Mouse (Mus musculus): ENCODE measurements at regions not wholly inside any gene's neighbourhood (a gene's known extent, or its start where the extent isn't known, plus 50 kb on each side); places are given as distances from the start of the nearest gene placed in this dataset.
A peak's percentile ranks its signal among the peaks of the same experiment; 100 is the strongest.

DNA sequence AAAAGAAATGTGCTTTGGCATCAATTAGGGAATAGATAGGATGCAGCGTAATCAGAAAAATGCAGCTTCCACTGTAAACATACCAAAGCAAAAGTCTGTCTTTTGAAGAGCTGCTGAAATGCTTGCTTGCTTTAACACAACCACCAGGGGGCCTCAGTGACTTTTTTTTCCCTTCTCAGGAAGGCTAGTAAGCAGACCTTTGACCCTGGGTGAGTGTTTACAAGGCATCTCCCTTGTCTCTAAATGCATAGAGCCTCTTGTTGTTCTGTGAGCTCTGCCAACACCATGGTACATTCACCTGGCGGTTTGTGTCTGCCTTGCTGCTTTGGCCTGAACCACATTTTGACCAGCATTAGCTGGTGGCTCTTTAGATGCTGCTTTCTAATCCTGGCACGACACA is 191.9 kb upstream of the C9orf72 start:
- DNase-seq (ENCODE audit: low read depth, low spot score): peak; percentile 70

DNA sequence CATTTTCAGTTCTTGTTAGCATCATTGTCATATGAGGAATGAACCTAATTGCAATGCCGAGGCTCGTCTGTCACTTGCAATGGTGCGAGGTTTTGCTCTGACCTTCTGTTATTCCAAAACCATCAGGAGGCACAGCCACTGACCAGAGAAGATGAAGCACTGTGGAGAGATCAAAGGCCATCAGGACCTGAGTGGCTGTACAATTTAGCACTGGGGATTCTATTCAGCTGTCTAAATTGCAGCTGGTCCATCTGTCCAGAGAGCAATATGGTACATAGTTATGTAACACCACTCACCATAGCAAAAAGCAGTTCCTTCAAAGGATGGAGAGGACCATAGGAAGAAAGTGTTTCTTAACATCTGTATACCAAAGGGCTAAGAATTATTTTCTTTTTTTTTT is 187.5 kb upstream of the C9orf72 start:
- no peak for DNase-seq (ENCODE audit: low read depth, low spot score)

DNA sequence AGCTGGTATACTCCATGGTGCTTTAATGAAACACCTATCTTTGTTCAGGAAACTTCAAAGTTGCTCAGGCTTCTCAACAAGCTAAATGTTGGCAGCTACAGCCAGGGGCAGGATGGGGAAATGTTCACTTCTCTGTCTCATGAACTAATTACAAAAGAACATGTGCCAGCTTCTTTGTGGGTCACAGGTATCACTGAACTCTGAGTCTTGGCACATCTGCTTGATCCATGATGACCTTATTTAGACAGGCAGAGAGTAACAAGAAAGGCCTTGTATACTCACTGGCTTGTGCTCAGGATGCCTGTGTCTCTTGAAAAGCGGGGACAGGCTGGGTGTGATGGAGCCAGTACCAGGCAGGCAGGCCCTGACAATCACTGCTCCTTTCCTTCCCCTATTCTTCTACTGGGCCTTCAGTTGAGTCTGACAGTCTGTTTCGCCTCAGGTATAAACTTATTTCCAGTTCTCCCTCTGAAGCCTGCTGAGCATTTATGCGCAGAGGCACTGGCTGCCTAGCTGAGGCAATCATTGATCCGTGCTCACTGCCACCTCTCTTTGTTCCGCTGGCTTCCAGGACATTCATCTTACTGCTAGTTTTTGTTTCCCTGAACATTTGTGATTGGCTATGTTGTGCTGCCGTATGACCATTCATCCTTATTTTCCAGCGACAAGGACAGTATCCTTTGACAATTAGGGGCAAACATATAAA is 179.5 kb upstream of the C9orf72 start:
- DNase-seq (ENCODE audit: low read depth, low spot score): no peak

GRCm38 (mm10) chr4:35404068-35404467 is 178.1 kb upstream of the C9orf72 start:
- no peak for DNase-seq (ENCODE audit: low read depth, low spot score)

- DNase-seq (ENCODE audit: low read depth, low spot score): no peak
These were observed 177.6 kb upstream of the C9orf72 start for GRCm38 (mm10) chr4:35403594-35403993.

GRCm38 (mm10) chr4:35402376-35403133 is 176.6 kb upstream of the C9orf72 start:
- no peak for DNase-seq (ENCODE audit: low read depth, low spot score)

- DNase-seq (ENCODE audit: low read depth, low spot score): no peak
These were observed 175.8 kb upstream of the C9orf72 start for GRCm38 (mm10) chr4:35401783-35402182.

GRCm38 (mm10) chr4:35400511-35400910 is 174.5 kb upstream of the C9orf72 start:
- no peak for DNase-seq (ENCODE audit: low read depth, low spot score)

DNA sequence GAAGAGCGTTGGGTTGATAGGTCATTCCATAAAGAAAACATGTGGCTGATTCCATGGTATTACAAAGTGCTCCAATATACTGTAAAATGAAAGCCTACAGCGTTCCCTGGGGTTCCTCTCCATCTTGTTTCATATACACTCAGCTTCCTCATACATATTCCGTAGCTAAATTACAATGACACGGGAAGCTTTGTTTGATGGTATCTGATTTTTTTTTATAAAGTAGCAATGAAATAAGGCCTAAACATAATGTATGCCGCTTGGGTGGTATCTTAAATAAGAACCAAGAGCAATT is 169.6 kb upstream of the C9orf72 start:
- no peak for DNase-seq (ENCODE audit: low read depth, low spot score)

- DNase-seq (ENCODE audit: low read depth, low spot score): no peak
These were observed 169.0 kb upstream of the C9orf72 start for GRCm38 (mm10) chr4:35394821-35395582.

DNA sequence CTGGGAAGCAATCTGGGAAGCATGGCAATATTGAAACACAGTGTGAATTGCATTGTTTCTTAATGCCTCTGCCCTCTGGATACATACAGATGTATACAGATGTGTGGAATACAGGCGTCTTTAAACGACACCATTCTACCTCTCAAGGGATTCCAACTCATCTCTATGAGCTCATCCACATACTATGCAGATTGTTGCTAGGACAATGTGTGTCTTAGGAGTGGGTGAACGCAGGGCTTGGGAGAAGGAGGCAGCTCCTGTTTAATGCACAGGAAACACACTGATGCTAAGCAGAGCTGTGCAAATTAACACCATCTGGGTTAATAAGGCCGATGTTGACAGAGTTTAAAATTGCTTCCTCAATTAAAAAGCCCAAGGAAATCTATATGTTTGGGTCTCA is 149.8 kb upstream of the C9orf72 start:
- no peak for DNase-seq (ENCODE audit: low read depth, low spot score)

- no peak for DNase-seq (ENCODE audit: low read depth, low spot score)
These were observed 147.4 kb upstream of the C9orf72 start for GRCm38 (mm10) chr4:35373213-35373860.

- DNase-seq (ENCODE audit: low read depth, low spot score): peak; percentile 71
These were observed 146.7 kb upstream of the C9orf72 start for GRCm38 (mm10) chr4:35372528-35373212.

DNA sequence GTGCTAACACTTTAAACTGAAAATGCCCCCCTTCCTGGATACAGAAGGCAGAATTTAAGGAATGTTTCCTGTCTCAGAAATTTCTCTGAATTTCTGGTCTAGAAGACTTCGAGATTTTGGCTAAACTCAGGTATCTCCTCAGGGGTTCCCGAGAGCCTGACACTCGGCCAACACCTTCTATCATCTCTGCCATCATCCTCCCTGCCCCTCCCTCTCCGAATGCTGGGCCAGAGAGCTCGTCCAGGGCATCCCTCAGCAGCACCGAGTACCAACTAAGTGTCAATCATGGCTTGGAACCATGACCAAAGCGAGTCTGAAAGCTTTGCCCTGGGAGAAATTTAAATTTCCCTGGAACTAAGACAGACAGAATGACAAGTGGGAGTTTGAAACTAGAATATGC is 138.2 kb upstream of the C9orf72 start:
- DNase-seq (ENCODE audit: low read depth, low spot score): no peak

DNA sequence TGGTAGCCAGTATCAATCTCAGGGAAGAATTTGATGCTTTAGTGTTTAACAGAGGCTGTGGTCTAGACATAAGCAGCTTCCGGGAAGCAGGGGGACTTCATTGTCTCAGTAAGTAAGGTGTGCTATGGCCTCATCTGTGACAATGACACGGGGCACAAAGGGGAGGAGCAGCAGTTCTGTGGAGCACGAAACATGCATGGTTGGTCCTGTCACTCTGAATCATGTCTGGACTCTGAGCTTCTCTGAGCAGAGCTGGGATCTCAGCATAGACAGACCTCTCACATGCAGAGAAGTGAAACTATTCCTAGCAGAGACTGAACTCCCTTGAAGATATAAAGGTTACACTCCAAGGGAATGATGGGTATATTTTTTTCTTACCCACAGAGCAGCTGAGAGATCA is 136.2 kb upstream of the C9orf72 start:
- no peak for DNase-seq (ENCODE audit: low read depth, low spot score)

- no peak for DNase-seq (ENCODE audit: low read depth, low spot score)
These were observed 133.4 kb upstream of the C9orf72 start for GRCm38 (mm10) chr4:35359376-35359775.

- DNase-seq (ENCODE audit: low read depth, low spot score): no peak
These were observed 131.1 kb upstream of the C9orf72 start for GRCm38 (mm10) chr4:35356904-35357563.

- no peak for DNase-seq (ENCODE audit: low read depth, low spot score)
These were observed 130.1 kb upstream of the C9orf72 start for GRCm38 (mm10) chr4:35356051-35356450.

- DNase-seq (ENCODE audit: low read depth, low spot score): no peak
These were observed 128.1 kb upstream of the C9orf72 start for GRCm38 (mm10) chr4:35354046-35354445.

DNA sequence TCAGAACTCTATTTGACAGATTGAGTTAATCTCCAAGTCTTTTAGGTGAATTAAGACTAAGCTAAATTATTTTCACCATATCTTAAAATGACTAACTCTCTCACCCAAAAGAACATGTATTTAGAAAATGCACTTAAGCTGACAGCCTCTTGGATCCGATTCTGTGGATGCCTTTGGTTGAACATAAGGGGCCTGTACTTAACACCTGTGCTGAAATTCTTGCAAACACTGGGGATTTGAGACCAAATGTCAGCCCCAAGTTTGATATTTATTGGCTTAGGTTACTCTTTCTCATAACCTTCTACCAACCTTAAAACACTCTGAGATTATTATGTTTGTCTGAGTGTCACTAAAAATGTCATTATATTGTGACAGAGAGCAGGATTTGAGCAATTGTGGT is 126.6 kb upstream of the C9orf72 start:
- DNase-seq (ENCODE audit: low read depth, low spot score): no peak

DNA sequence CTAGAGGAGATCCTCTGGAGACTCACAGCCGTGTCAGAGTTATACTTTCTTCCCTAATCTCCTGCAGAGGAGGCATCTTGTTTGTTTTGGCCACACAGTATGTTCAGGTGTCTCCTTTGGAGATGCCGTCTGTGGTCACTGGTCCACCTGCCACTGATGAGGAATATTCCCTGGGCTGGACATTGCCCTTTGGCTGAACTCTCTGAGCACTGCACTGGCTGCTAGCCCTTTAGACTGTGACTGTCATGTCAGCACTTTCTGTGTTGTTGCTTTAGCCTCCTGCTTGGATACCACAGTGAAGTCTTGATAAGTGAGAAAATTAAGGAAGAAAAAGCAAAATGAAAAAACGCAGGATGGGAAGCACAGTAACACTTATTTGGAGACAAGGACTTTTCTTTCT is 124.5 kb upstream of the C9orf72 start:
- DNase-seq (ENCODE audit: low read depth, low spot score): no peak
